Mouse (Mus musculus): ENCODE data around the gene Ildr1. TPM values are rescaled to one million over a fixed set of nuclear protein-coding genes. Genes with fewer than 3 reads are reported as not detected.

Gene Ildr1
- polyA plus RNA-seq, 1 experiment from 2014 or later: 0.14 TPM

GRCm38 (mm10) chr16:36735421-36735820, 41.6 kb downstream of the Ildr1 start:
- Histone ChIP-seq H3K36me3 (ENCODE audit: control insufficient read depth, insufficient read depth) (no peaks in the 10 kb centered on the region), H3K27ac (ENCODE audit: low read length) (no peak overlapping the region), H3K4me1 (ENCODE audit: control insufficient read depth, low read depth, low read length) (no peaks in the 10 kb centered on the region), H3K4me3 (ENCODE audit: low read depth, low read length) (no peak overlapping the region), H3K9ac (ENCODE audit: low read depth, low read length) (no peak overlapping the region), H3K27me3 (ENCODE audit: control insufficient read depth, insufficient read depth, low read depth, low read length) (no peaks in the 10 kb centered on the region), H3K4me2 (ENCODE audit: low read depth, low read length) (no peak overlapping the region), H3K9me3 (replicated peaks; ENCODE audit: control insufficient read depth, low read length) (no peaks in the 10 kb centered on the region)
- ATAC-seq (ENCODE audit: low read depth): no peak
- WGBS (ENCODE audit: insufficient replicate concordance): 63% methylated on average over 3 of the region's 3 CpGs

GRCm38 (mm10) chr16:36739404-36739930, 45.7 kb downstream of the Ildr1 start:
- H3K4me2 ChIP-seq (ENCODE audit: low read depth, low read length): no peak overlapping the region
- no peaks in the 10 kb centered on the region for H3K4me1 ChIP-seq (ENCODE audit: control insufficient read depth, low read depth, low read length)
- H3K9me3 ChIP-seq (replicated peaks; ENCODE audit: control insufficient read depth, low read length): no peaks in the 10 kb centered on the region
- no peak for ATAC-seq (ENCODE audit: low read depth)
- no peaks in the 10 kb centered on the region for H3K36me3 ChIP-seq (ENCODE audit: control insufficient read depth, insufficient read depth)
- no peak overlapping the region for H3K27ac ChIP-seq (ENCODE audit: low read length)
- H3K27me3 ChIP-seq (ENCODE audit: control insufficient read depth, insufficient read depth, low read depth, low read length): no peaks in the 10 kb centered on the region
- WGBS (ENCODE audit: insufficient replicate concordance): 39% methylated on average over 4 of the region's 4 CpGs
- H3K9ac ChIP-seq (ENCODE audit: low read depth, low read length): no peak overlapping the region
- H3K4me3 ChIP-seq (ENCODE audit: low read depth, low read length): no peak overlapping the region

GRCm38 (mm10) chr16:36743580-36743979, 49.8 kb downstream of the Ildr1 start:
- Histone ChIP-seq H3K27me3 (ENCODE audit: control insufficient read depth, insufficient read depth, low read depth, low read length) (no peaks in the 10 kb centered on the region), H3K4me1 (ENCODE audit: control insufficient read depth, low read depth, low read length) (no peaks in the 10 kb centered on the region), H3K36me3 (ENCODE audit: control insufficient read depth, insufficient read depth) (no peaks in the 10 kb centered on the region), H3K27ac (ENCODE audit: low read length) (no peak overlapping the region), H3K4me2 (ENCODE audit: low read depth, low read length) (no peak overlapping the region), H3K9me3 (replicated peaks; ENCODE audit: control insufficient read depth, low read length) (no peaks in the 10 kb centered on the region), H3K4me3 (ENCODE audit: low read depth, low read length) (no peak overlapping the region), H3K9ac (ENCODE audit: low read depth, low read length) (no peak overlapping the region)
- ATAC-seq (ENCODE audit: low read depth): no peak
- 65% methylated on average over 8 of the region's 8 CpGs for WGBS (ENCODE audit: insufficient replicate concordance)

GRCm38 (mm10) chr16:36747068-36747467, 53.3 kb downstream of the Ildr1 start:
- no peaks in the 10 kb centered on the region for H3K4me1 ChIP-seq (ENCODE audit: control insufficient read depth, low read depth, low read length)
- H3K4me2 ChIP-seq (ENCODE audit: low read depth, low read length): no peak overlapping the region
- no peak overlapping the region for H3K27ac ChIP-seq (ENCODE audit: low read length)
- 62% methylated on average over 4 of the region's 4 CpGs for WGBS (ENCODE audit: insufficient replicate concordance)
- no peak for ATAC-seq (ENCODE audit: low read depth)
- no peak overlapping the region for H3K9ac ChIP-seq (ENCODE audit: low read depth, low read length)
- no peak overlapping the region for H3K4me3 ChIP-seq (ENCODE audit: low read depth, low read length)
- no peaks in the 10 kb centered on the region for H3K27me3 ChIP-seq (ENCODE audit: control insufficient read depth, insufficient read depth, low read depth, low read length)
- H3K36me3 ChIP-seq (ENCODE audit: control insufficient read depth, insufficient read depth): no peaks in the 10 kb centered on the region
- H3K9me3 ChIP-seq (replicated peaks; ENCODE audit: control insufficient read depth, low read length): no peaks in the 10 kb centered on the region

GRCm38 (mm10) chr16:36747767-36748166, 54.0 kb downstream of the Ildr1 start:
- Histone ChIP-seq H3K27ac (ENCODE audit: low read length) (no peak overlapping the region), H3K9ac (ENCODE audit: low read depth, low read length) (no peak overlapping the region), H3K4me2 (ENCODE audit: low read depth, low read length) (no peak overlapping the region), H3K9me3 (replicated peaks; ENCODE audit: control insufficient read depth, low read length) (no peaks in the 10 kb centered on the region), H3K4me3 (ENCODE audit: low read depth, low read length) (no peak overlapping the region), H3K36me3 (ENCODE audit: control insufficient read depth, insufficient read depth) (no peaks in the 10 kb centered on the region), H3K27me3 (ENCODE audit: control insufficient read depth, insufficient read depth, low read depth, low read length) (no peaks in the 10 kb centered on the region), H3K4me1 (ENCODE audit: control insufficient read depth, low read depth, low read length) (no peaks in the 10 kb centered on the region)
- no peak for ATAC-seq (ENCODE audit: low read depth)
- WGBS (ENCODE audit: insufficient replicate concordance): 32% methylated on average over 2 of the region's 2 CpGs

- H3K27me3 ChIP-seq (ENCODE audit: control insufficient read depth, insufficient read depth, low read depth, low read length): no peaks in the 10 kb centered on the region
- H3K4me3 ChIP-seq (ENCODE audit: low read depth, low read length): no peak overlapping the region
- H3K36me3 ChIP-seq (ENCODE audit: control insufficient read depth, insufficient read depth): no peaks in the 10 kb centered on the region
- no peak overlapping the region for H3K9ac ChIP-seq (ENCODE audit: low read depth, low read length)
- H3K4me1 ChIP-seq (ENCODE audit: control insufficient read depth, low read depth, low read length): no peaks in the 10 kb centered on the region
- whole genome bisulfite sequencing (ENCODE audit: insufficient replicate concordance): 44% methylated on average over 3 of the region's 3 CpGs
- H3K27ac ChIP-seq (ENCODE audit: low read length): no peak overlapping the region
- ATAC-seq (ENCODE audit: low read depth): no peak
- no peaks in the 10 kb centered on the region for H3K9me3 ChIP-seq (replicated peaks; ENCODE audit: control insufficient read depth, low read length)
- H3K4me2 ChIP-seq (ENCODE audit: low read depth, low read length): no peak overlapping the region
Measured at GRCm38 (mm10) chr16:36751979-36752378, 58.2 kb downstream of the Ildr1 start.

- peak; percentile 58; the same call in 1 of the 2 replicates for ATAC-seq (ENCODE audit: low read depth)
- no peaks in the 10 kb centered on the region for H3K36me3 ChIP-seq (ENCODE audit: control insufficient read depth, insufficient read depth)
- no peaks in the 10 kb centered on the region for H3K4me1 ChIP-seq (ENCODE audit: control insufficient read depth, low read depth, low read length)
- no peak overlapping the region for H3K27ac ChIP-seq (ENCODE audit: low read length)
- WGBS (ENCODE audit: insufficient replicate concordance): 66% methylated on average over 8 of the region's 13 CpGs
- no peaks in the 10 kb centered on the region for H3K27me3 ChIP-seq (ENCODE audit: control insufficient read depth, insufficient read depth, low read depth, low read length)
- H3K9me3 ChIP-seq (replicated peaks; ENCODE audit: control insufficient read depth, low read length): no peaks in the 10 kb centered on the region
- H3K4me3 ChIP-seq (ENCODE audit: low read depth, low read length): no peak overlapping the region
- no peak overlapping the region for H3K4me2 ChIP-seq (ENCODE audit: low read depth, low read length)
- H3K9ac ChIP-seq (ENCODE audit: low read depth, low read length): no peak overlapping the region
Measured at GRCm38 (mm10) chr16:36770191-36770771, 76.5 kb downstream of the Ildr1 start.

GRCm38 (mm10) chr16:36770830-36771229, 77.1 kb downstream of the Ildr1 start:
- WGBS (ENCODE audit: insufficient replicate concordance): 66% methylated on average over 4 of the region's 4 CpGs
- Histone ChIP-seq H3K27me3 (ENCODE audit: control insufficient read depth, insufficient read depth, low read depth, low read length) (no peaks in the 10 kb centered on the region), H3K4me3 (ENCODE audit: low read depth, low read length) (no peak overlapping the region), H3K4me2 (ENCODE audit: low read depth, low read length) (no peak overlapping the region), H3K27ac (ENCODE audit: low read length) (no peak overlapping the region), H3K9me3 (replicated peaks; ENCODE audit: control insufficient read depth, low read length) (no peaks in the 10 kb centered on the region), H3K4me1 (ENCODE audit: control insufficient read depth, low read depth, low read length) (no peaks in the 10 kb centered on the region), H3K36me3 (ENCODE audit: control insufficient read depth, insufficient read depth) (no peaks in the 10 kb centered on the region), H3K9ac (ENCODE audit: low read depth, low read length) (no peak overlapping the region)
- ATAC-seq (ENCODE audit: low read depth): no peak

- no peak overlapping the region for H3K4me3 ChIP-seq (ENCODE audit: low read depth, low read length)
- H3K9ac ChIP-seq (ENCODE audit: low read depth, low read length): no peak overlapping the region
- no peak overlapping the region for H3K27ac ChIP-seq (ENCODE audit: low read length)
- no peak overlapping the region for H3K4me2 ChIP-seq (ENCODE audit: low read depth, low read length)
- ATAC-seq (ENCODE audit: low read depth): no peak
- H3K36me3 ChIP-seq (ENCODE audit: control insufficient read depth, insufficient read depth): no peaks in the 10 kb centered on the region
- H3K4me1 ChIP-seq (ENCODE audit: control insufficient read depth, low read depth, low read length): no peaks in the 10 kb centered on the region
- 66% methylated on average over 2 of the region's 2 CpGs for WGBS (ENCODE audit: insufficient replicate concordance)
- no peaks in the 10 kb centered on the region for H3K27me3 ChIP-seq (ENCODE audit: control insufficient read depth, insufficient read depth, low read depth, low read length)
- H3K9me3 ChIP-seq (replicated peaks; ENCODE audit: control insufficient read depth, low read length): no peaks in the 10 kb centered on the region
Measured at GRCm38 (mm10) chr16:36771244-36771643, 77.5 kb downstream of the Ildr1 start.

Measured in liver, embryonic 16.5 days (tissue).